Mouse (Mus musculus): ENCODE measurements at regions not wholly inside any gene's neighbourhood (a gene's known extent, or its start where the extent isn't known, plus 50 kb on each side); places are given as distances from the start of the nearest gene placed in this dataset.
"Not testable (repeated sequence)": the region's sequence is repeated elsewhere in the genome, so short reads cannot be mapped to it uniquely, and the experiment has no call there.

DNA sequence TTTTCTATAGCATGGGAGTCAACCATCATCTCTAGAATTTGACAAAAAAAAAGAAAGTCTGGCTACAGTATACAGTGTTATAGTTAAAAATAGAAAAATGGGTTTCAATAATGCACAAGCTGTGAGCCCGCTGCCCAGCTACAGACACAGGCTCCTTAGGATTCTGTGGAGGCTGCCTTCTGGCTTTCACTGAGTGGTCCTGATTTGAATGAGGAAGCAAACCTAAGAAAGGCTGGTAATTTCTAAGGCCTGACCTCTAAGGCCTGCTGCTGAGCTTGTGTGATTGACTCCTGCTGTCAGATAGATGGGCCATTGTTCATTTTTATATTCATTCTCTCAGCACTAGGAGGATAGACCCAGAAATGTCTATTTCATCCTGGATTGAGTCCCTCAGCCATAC is 67.7 kb downstream of the Alg10b start:
- DNase-seq: no peak

DNA sequence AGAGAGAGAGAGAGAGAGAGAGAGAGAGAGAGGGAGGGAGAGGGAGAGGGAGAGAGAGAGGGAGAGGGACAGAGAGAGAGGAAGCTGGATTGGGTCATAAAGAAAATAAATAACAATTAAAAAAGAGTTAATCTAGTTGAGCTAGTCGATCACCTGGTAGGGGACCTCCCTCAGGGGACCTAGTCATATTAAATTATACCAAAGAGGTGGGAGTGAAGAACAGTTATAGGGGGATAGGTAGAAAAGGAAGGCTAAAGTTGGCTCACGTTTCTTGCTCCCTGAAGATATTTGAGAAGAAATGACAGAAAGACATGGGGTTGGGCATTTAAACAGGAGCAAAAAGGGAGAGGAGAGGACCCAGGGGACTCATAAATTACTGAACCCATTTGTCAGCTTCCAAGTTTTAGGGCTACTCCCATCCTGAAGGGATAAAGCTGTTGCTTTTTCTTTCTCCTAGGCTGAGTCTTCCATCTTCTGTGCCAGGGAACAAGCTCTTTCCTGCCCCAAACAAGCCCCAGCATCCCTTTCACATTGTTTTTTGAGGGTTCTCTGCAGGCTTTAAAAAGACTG is 70.3 kb downstream of the Alg10b start:
- DNase-seq: no peak

DNA sequence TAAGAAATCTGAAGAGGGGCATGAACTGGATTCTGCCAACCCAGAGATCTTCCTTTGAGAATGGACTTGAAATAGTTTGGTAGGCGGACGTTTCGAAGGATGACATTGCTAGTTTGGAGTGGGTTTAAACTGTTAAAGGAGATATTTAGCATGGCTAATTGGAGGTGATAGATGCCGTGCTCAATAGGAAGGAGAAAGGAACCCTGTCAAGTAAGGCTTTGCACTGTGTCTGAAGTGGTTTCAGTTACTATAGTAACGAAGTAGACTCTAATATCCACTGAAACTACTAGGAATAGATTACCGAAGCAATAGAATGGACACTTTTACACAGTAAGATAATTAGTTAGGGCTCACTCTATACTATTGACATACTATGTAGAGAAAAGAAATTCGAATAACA is 74.5 kb downstream of the Alg10b start:
- DNase-seq: no peak

DNA sequence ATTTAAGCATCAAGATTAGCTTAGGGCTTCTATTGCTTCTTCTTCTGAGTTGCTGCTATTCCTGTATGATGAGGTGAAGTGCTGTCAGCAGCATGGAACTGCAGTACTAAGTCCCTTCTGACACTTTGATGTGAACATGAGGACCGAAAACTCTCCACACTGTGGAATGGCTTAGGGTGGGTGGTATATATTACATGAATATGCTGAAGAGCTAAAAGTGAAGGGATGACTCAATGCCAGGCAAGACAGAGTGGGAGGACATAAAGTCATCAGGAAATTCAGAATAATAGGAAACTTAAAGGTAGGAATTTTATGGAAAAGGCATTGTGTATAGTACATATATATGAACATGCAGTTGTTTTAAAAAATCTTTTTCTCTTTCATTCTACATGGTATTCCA is 79.3 kb downstream of the Alg10b start:
- DNase-seq: no peak

DNA sequence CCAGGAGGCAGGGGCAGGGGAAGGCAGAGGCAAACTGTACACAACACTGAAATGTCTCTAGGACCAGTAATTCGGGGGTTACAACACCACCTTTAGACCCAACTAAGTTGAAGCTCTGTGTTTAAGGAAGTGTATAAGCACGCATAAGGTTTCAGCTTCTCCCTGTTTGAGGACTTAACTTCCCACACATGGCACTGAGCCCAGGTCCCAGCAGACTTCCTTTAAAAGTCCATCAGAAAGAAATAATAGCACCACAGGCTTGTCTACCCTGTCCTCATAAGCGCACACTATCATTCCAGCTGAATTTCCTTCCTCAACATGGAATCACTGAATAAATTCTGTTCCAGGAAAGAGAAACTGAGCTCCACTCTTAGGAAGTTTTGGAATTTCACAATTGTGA is 80.9 kb downstream of the Alg10b start:
- DNase-seq: no peak

DNA sequence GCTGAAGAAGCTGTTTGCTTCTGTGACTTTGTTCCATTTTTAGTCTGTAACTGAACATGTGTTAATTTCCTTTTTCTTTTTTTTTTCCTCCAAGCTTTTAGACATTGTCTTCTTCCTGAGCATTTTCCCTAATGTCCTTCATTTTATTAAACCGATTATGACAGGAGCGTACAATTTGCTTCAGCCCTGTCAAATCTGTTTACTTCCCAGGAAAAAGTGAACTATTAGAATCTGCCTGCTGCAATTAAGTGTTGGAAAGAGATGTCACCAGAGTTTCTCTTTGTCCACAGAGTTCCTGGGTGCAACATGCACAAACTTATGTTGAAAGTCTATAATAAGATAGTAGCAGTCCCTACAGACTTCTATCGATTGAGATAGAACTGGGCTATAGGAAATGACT is 82.8 kb downstream of the Alg10b start:
- no peak for DNase-seq

DNA sequence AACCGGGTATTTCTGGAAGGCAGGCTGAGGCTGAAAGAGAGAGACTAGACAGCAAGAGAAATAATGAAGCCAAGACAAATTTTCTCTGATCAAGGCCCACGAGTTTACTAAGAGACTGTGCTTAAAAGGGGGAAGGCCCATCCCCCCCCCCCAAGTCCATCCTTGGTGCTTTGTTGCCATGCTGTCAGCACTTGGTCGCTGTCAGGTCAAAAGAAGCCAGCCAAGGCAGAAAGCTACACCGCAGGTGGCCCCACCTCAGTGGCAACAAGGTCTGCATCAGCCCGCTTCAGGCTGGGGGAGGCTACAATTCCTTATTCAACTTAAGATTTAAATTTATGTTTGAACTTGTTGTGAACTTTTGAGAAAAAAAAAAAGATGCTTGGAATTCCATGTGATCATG is 84.3 kb downstream of the Alg10b start:
- DNase-seq: not testable (repeated sequence)

DNA sequence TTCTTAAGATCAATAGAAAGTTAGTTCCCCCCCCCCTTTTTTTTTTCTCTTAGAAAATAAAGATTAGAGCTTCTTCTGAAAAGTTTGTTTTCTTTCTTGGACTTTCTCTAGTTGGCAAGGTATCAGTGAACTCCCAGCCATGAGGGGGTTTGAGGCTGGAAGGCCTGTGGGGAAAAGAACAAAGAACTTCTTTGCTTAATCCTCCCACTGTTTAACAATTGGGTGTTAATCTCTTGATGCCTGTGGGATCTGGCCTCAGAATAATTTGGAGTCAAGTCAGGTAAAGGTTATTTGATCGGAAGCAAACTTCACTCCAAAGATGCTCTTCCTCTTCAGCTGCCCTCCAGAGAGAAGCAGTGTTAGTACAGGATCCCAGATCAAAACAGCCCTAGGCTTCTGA is 84.8 kb downstream of the Alg10b start:
- DNase-seq: no peak

DNA sequence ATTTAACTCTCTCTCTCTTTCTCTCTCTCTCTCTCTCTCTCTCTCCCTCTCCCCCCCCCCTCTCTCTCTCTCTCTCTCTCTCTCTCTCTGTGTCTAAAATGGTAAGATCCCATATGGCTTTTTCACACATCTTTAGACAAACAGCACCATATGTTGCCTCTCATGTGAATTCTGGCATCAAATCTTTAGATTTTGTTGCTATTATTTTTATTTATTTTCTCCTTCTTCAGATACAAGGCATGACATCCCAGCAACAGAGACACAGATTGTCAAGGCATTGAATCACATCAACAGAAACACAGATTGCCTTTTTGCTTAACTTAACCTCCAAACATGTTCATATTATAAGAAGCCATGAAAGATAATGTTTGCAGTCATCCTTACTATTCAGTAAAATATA is 85.6 kb downstream of the Alg10b start:
- no peak for DNase-seq

DNA sequence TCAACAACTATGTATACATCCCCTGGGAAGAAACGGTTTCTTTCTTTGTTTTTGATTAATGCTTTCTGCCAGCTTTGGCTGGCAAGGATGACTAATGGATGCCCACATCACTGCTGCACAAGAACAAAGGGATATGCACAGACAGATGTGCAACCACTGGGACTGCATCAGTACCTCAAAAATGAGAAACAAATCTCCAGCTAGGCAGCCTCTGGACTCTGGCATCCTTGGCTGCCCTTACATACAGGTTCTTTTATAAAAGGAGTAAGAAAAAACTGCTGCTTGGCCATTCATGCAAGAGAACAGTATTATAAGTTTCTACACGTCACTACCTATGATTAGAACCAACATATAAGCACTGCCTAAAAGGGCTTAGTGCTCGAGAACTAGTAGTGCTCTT is 97.7 kb downstream of the Alg10b start:
- DNase-seq: no peak

DNA sequence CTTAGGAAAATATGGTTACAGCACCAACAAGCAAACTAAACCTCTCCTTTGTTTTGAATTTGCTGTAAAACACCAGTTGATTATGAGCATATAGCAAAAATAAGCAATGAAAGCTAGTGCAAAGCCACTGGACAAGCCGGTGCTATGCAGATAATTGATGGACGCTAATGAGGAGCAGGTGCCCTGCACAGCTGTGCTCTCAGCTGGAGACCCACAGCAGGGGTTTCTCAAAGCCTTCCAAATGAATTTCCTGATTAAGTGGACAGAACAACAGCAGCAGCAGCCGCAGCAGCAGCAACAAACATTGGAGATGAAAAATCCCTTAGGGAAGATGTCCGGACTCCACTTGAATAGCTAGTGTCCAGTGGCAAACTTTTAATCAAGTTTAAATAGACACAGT is 109.2 kb downstream of the Alg10b start:
- no peak for DNase-seq

DNA sequence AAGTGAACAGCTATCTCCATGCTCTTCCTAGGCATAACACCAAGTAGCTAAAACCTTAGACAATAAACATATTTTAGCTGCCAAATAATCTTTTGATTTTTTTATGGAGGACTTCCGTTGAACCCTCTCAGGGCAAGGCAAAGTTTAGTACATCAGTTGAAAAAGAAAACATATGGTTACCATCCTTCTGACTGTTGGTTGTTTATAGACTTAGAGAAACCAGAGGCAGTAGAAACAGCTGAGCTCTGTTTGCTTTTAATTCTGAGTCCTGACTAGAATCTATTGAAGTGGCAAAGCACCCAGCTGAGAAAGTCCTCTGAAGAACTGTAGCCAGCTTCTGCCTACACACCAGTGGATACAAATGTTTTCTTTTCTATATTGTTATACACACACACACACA is 109.7 kb downstream of the Alg10b start:
- DNase-seq: no peak

DNA sequence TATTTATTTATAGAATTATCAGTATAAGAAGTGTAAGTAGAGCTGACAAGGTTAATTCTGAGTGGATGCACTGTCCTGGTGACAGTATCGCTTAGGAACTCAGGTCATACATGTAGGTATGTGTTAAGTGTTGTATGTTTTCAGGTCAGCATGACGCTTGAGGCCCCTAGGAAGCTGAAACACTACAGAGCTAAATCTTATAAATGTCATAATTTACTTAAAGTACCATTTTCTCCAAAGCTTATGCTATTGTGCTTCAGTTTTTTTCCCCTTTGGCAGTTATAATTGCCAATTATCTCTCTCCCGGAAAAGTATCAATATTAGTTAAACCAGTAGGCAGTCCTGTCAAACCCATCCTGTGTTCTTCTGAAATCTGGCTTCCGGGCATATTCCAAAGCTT is 110.3 kb downstream of the Alg10b start:
- no peak for DNase-seq

DNA sequence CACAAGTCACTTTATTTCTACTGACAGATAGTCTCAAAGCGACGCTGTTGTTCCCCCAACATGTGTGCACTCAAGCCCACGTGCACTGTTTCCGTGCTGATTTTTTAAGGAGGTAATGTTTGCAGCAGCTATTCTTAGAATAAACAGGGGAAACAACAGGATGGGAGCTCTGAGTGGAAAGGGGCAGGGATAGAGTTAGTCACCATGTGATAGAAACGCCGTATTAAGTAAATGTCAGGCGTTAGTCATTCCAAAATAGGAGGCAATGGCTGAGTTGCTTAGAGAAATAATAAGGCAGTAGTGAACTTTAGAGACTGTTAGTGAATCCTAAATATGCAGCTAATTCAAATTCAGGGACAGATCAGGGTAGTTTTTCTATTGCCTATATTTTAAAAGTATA is 111.4 kb downstream of the Alg10b start:
- DNase-seq: no peak

DNA sequence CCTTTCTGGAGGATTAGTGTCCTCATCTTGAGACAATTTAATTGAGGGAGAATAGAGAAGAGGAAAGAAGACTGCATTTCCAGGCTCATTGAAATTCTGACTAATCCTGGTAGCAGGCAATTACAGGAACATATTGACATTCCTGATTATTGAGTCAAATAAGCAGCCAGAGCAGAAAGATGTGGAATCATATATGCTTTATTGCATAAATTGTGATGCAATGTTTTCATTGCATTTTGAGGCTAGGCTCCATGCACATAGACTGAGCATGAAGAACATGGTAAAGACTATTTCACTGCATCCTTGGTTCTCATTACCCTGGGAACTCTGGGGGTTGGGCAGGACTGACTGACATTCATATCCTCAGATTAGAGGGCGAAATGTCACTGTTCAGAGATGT is 116.0 kb downstream of the Alg10b start:
- no peak for DNase-seq

DNA sequence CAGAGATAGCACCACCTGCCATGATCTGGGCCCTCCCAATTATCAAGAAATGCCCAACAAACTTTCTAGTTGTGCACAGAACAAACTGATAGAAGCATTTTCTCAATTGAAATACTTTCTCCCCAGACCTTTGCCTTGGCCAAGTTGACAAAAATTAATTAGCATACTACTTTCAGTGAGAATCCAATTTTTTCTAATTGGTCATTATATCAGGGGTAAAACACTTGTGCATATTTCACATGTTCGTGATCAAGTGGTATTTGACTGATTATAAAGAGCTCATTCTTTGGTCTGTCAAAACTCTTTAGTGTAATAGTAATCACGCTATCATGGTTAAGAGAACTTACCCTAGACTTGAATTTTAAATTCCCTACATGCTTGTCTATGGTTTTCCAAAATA is 117.2 kb downstream of the Alg10b start:
- no peak for DNase-seq

DNA sequence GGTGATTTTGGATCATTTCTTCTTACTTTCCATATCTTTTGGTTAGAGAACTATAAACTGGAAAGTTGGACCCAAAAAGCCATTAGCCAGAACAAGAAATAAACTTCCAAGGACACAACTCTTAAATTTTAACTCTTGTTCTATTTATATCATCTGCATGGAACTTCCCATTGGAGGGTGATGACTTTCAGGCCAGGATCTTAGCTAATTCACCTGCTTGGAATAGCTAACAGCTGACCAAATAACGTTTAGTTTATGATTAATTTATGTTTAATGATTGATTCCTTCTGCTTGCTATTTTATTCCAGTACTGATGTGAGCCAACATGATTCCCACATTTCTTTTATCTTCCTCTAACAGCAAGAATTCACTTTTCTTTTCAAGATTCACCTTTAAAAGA is 119.7 kb downstream of the Alg10b start:
- no peak for DNase-seq

DNA sequence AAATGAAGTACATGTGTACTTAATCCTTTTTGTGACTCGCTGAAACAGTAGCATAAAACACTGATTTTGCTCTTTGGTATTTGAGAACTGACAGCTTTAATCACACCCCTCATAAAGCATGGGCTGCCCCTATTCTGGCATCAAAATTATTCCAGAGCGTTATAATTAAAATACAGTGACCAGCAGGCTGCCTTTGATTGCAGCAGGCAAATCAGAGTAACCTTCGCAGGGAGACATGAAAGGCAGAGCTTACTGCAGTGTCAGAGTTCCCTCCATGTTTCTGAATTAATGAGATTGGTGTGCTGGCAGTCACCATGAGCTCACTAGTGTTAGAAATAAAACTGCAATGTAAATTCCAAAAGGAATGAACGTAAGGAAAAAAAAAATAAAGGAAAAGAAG is 120.8 kb downstream of the Alg10b start:
- no peak for DNase-seq

DNA sequence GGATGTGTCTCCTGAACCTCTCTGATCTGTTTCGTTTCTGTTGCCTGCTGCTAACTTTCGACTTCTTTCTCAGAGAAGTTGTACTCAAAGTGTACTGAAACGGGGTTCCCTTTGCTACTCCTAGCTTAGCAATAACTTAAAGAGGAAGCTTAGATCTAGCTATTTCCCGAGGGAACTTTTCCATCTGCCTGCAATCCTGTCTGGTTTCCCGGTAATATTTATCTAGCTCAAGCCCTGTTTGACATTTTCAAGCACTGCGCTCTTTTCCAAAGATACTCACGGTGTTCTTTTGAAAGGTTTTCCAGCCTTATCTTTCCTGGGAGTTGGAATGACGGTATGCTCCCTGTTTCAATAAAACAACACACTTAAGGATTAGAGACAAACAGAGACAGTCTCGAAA is 122.1 kb downstream of the Alg10b start:
- no peak for DNase-seq

DNA sequence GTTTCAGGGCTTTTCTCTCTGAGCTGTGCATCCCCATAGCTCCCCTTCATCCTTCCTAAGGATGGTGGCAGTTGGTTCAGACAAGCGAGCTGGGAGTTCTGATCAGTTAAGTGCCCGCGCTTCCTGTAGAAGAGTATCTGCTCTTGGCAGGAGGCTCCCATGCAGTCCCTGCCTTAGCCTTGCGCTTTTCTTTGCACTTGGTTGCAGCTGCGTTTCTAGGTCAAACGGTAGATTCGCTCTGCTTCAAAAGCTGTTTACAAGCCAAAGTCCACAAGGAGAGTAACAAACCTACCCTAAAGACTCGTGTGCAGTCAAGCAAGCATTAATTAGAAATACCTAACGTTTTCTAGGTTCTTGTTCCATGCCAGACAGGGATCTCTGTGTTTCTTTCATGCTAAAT is 122.6 kb downstream of the Alg10b start:
- DNase-seq: no peak

DNA sequence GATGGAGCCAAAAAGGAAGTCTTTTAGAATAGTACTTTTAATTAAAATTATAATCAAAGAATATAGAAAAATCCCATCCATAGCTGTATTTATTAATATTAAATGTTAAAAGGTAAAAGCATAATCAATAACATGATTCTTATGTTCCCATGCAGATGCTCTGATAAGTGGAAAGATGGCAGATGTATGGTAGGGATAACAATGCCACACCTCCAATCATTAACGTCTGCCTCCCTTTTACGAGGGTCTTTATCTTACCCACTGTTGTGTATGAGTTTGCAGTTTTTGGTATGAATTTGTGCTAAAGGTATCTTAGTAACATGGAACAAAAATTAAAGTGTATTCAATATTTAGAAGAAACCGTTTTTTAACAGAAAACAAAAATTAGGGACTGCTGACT is 127.8 kb downstream of the Alg10b start:
- no peak for DNase-seq

DNA sequence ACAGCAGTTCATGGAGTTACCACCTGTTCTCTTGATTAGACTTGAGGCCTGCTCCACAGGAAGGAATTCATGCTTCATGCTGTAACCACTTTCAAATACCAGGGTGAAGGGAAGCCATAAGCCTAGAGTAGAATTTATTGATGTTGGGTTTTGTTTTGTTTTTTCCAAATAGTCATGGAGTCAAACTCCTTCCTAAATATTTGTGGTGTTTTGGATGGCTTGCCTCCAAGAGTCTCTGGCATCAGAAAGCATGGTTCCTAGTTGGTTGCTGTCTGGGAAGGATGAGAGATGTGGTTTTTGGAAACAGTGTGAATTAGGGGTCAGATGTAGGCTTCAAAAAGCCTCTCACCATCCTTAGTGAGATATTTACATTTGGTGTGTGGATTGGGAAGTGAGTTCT is 141.5 kb downstream of the Alg10b start:
- no peak for DNase-seq

DNA sequence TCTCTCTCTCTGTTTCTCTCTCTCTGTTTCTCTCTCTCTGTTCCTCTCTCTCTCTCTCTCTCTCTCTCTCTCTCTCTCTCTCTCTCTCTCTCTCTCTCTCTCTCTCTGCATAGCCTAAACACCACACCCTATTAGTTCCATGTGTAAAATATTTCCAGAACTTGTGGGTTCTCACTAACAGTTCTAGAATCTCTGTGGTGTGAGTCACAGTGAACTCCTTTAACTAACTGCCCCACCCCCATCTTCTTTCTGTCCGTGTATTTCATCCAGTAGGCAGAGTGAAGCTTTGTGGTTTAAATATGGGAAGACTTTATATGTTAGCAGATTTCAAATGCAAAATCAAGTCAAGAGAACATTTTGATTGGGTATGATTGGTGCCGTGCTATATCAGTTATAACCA is 153.8 kb downstream of the Alg10b start:
- no peak for DNase-seq

DNA sequence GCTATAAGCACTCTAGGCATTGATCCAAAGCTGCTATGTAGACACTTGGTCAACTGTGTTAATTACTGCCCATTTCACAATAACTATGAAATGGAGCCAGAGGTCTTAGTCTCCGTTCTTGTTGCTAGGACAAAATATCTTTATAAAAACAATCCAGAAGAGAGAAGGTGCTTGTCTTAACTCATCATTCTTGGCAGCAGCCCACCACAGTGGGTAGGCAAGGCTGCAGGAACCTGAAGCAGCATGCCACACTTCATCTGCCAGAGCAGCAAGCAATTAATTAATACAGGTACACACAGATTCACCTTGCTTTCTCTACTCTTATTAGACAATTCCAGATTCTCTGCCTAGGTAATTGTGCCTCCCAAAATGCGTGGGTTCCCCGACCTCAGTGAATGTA is 172.8 kb downstream of the Alg10b start:
- DNase-seq: no peak

DNA sequence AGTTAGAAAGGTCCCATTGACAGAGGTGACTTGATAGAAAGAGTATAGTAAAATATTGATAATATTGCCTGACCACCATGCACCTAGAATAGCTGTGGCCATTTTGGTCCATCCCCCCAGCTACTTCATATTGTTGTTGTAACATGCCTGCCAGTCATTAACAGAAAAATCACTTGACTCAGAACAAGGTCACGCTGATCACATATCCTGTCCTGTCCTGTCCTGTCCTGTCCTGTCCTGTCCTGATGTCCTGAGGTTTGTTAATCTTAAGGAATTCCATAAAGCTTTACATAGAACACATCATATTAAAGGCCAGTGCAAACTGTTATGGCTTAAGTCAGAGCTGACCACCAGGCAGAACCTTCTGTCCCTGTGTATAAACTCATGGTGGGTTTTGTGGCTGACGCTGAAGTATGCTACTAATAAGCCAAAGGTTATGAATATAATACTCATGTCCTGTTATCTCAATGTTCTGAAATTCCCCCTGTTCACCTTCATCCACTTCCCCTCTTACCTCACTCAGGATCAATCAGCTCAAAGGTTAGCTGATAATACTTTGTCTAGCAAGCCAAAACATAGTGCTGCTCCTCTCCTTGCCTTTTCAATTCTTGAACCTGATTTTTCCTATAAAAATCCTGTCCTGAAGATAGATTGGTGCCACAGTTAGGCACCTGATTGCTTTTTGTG is 173.7 kb downstream of the Alg10b start:
- no peak for DNase-seq
